Mouse (Mus musculus) olfactory bulb, adult 2 months (tissue): ENCODE measurements at regions not wholly inside any gene's neighbourhood (a gene's known extent, or its start where the extent isn't known, plus 50 kb on each side); places are given as distances from the start of the nearest gene placed in this dataset.

ENCODE experiments used
- CTCF ChIP-seq: fragments of 200-500 bp; IDR thresholded peaks from 2 replicates; pipeline ENCODE4 v1.5.1; 2012; ENCODE audit warnings: low read depth, mild to moderate bottlenecking, low read length, moderate library complexity; ENCODE audit not compliant: insufficient read depth
- POLR2A ChIP-seq: fragments of 200-500 bp; IDR thresholded peaks from 2 replicates; pipeline ENCODE4 v1.6.1; 2012; ENCODE audit warnings: mild to moderate bottlenecking, low read depth, low read length, moderate library complexity; ENCODE audit not compliant: insufficient read depth

GRCm38 (mm10) chr13:97481259-97481658 lies 240.4 kb downstream of the Enc1 start:
- TF ChIP-seq CTCF = no peak
- no peak for TF ChIP-seq POLR2A
